Mouse (Mus musculus) stomach, embryonic 14.5 days (tissue): ENCODE results near the gene Gng10. TPM values are rescaled to one million over a fixed set of nuclear protein-coding genes. Genes with fewer than 3 reads are reported as not detected.

Experiments
- ATAC-seq: fragments of 200-750 bp; cut with Nextera tagmentation; 2 replicates; pipeline ENCODE4 v1.8.0; 2017; ENCODE audit warnings: low read depth, moderate TSS enrichment; ENCODE audit not compliant: insufficient number of reproducible peaks, insufficient read depth, low FRiP score
- H3K27ac ChIP-seq: fragments of 300-500 bp; sonication (generic); 2 replicates; pipeline ENCODE4 v1.5.1; 2014; ENCODE audit warnings: mild to moderate bottlenecking, low read length, moderate library complexity, mixed read lengths
- H3K27me3 ChIP-seq: fragments of 300-500 bp; sonication (generic); 2 replicates; pipeline ENCODE4 v1.6.1; 2014; ENCODE audit warnings: low read length, control low read depth, mixed read lengths; ENCODE audit not compliant: control insufficient read depth, insufficient read depth
- H3K36me3 ChIP-seq: fragments of 300-500 bp; sonication (generic); 2 replicates; pipeline ENCODE4 v1.6.1; 2014; ENCODE audit warnings: mild to moderate bottlenecking, control low read depth, low read length, moderate library complexity, mixed read lengths; ENCODE audit not compliant: control insufficient read depth, insufficient read depth
- H3K4me1 ChIP-seq: fragments of 300-500 bp; sonication (generic); 2 replicates; pipeline ENCODE4 v1.6.1; 2014; ENCODE audit warnings: low read length, control low read depth, mixed read lengths; ENCODE audit not compliant: control insufficient read depth, insufficient read depth
- H3K4me2 ChIP-seq: fragments of 300-500 bp; sonication (generic); replicated peaks from 2 replicates; pipeline ENCODE4 v1.6.1; 2014; ENCODE audit warnings: low read depth, low read length, control low read depth
- H3K4me3 ChIP-seq: fragments of 300-500 bp; sonication (generic); 2 replicates; pipeline ENCODE4 v1.5.1; 2014; ENCODE audit warnings: low read depth, low read length, control low read depth
- H3K9ac ChIP-seq: fragments of 300-500 bp; sonication (generic); replicated peaks from 2 replicates; pipeline ENCODE4 v1.6.1; 2014; ENCODE audit warnings: low read depth, mild to moderate bottlenecking, control low read depth, low read length, moderate library complexity, mixed read lengths
- H3K9me3 ChIP-seq: fragments of 300-500 bp; sonication (generic); 2 replicates; pipeline ENCODE4 v1.6.1; 2016; ENCODE audit warnings: low read depth, low read length, control low read depth; ENCODE audit not compliant: control insufficient read depth
- WGBS: fragments of 180-500 bp; shearing (Covaris S2); extraction: QIAGEN DNeasy Blood & Tissue Kit; methylation state at CpG from one replicate; pipeline ENCODE4 v1.1.7; 2014; 5-methylcytosine and 5-hydroxymethylcytosine counted together
- polyA plus RNA-seq: library from polyadenylated mRNA; unstranded; fragments of >200 nt; fragmentation: Nextera tagmentation; extraction: Ambion mirVana; gene quantifications from 2 replicates; pipeline ENCODE4 v1.2.1, GENCODE M21; 2014

The Gng10 gene
- polyA plus RNA-seq, 1 experiment from 2014 or later: 173 TPM

DNA sequence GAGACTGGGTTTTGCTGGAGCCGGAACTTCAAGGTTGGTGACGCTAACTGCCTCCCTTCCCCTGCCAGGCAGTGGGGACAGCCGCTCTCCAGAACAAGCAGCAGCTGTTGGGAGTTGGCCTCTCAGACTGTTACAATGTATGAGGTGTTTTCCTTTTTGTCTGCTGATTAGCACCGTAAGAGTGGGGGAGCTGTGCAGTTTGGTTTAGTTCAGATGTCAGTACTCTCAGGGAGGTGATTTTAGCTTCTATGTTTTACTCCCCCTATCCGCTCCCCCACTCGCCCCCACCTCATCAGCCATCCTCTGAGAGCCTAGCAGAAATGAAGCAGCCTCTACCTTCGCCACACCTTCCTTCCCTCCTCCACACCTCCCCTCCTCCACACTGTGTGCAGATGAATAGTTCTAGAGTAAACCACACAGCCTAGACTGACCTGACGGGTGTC, 39.6 kb upstream of the Gng10 start:
- Histone ChIP-seq H3K9ac (no peak overlapping the region), H3K36me3 (no peaks in the 10 kb centered on the region), H3K27ac (no peak overlapping the region), H3K4me1 (no peaks in the 10 kb centered on the region), H3K27me3 (no peaks in the 10 kb centered on the region), H3K9me3 (no peaks in the 10 kb centered on the region), H3K4me3 (no peak overlapping the region), H3K4me2 (0 out of 2 replicates have a peak overlapping the region, but pooled peaks have one; percentile 2)
- WGBS: 34% methylated on average over 8 of the region's 8 CpGs
- peak; percentile 73 for ATAC-seq

DNA sequence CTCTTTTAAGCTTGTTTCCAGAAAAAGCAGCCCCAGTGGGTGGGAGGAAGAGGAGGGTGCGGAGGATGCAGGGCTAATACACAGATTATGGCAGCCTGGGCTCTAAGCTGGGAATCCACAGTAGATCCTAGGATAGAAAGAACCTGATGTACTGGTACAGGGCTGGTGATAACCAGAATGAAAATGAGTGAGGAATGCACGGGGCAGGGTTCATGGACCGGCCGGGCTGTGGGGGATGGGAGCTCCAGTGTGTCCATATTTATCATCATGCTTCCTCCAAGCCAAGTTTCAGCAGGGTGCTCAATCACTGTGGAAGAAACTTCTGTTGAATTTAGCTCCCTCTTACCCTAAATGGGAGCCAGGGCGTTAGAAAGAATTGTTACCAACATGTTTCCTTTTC, 37.8 kb upstream of the Gng10 start:
- no peak overlapping the region for H3K27ac ChIP-seq
- no peak overlapping the region for H3K4me3 ChIP-seq
- H3K4me2 ChIP-seq: no peak overlapping the region
- H3K36me3 ChIP-seq: no peaks in the 10 kb centered on the region
- no peaks in the 10 kb centered on the region for H3K4me1 ChIP-seq
- 40% methylated on average over 5 of the region's 5 CpGs for WGBS
- H3K9me3 ChIP-seq: no peaks in the 10 kb centered on the region
- ATAC-seq: no peak
- no peak overlapping the region for H3K9ac ChIP-seq
- no peaks in the 10 kb centered on the region for H3K27me3 ChIP-seq

DNA sequence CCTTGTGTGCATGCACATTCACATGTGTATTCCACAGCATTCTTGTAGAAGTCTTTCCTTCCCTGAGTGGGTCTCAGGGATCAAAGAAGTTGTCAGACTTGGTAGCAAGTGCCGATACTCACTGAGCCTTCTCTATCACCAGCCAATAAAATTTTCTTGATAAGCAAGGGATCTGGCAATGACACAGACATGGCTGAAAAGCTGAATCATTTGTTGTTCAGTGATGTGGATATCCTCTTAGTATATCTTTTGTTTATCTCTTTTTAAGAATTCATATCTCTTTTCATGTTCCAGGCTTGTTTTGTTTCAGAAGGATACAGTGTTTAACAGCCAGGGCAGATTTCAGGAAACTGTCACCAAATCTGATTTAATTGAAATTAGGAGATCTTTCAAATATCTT, 36.2 kb upstream of the Gng10 start:
- no peaks in the 10 kb centered on the region for H3K27me3 ChIP-seq
- no peak overlapping the region for H3K9ac ChIP-seq
- ATAC-seq: no peak
- no peak overlapping the region for H3K4me3 ChIP-seq
- 81% methylated on average over 1 of the region's 1 CpGs for WGBS
- no peaks in the 10 kb centered on the region for H3K9me3 ChIP-seq
- no peaks in the 10 kb centered on the region for H3K4me1 ChIP-seq
- no peak overlapping the region for H3K4me2 ChIP-seq
- H3K27ac ChIP-seq: no peak overlapping the region
- no peaks in the 10 kb centered on the region for H3K36me3 ChIP-seq

DNA sequence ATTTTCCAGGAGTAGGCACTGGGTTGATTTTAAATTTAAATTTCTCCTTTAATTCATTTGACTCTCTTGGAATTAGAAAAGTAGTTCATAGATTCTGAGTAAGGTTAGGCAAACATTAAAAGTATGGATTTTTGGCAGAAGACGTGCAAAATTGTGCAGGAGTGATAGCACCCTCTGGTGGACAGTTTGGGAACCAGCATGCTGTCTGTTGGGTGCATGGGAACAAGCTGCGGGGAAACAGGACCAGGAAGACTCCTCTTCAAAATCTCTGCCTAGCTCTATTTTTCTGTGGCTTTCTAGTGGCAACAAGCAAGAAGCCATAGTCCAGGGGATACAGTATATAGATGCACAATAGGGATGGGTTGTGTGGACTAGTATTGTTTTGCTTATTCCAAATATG, 35.2 kb upstream of the Gng10 start:
- H3K9me3 ChIP-seq: no peaks in the 10 kb centered on the region
- H3K4me3 ChIP-seq: no peak overlapping the region
- H3K4me2 ChIP-seq: no peak overlapping the region
- WGBS: 6% methylated on average over 2 of the region's 2 CpGs
- no peak overlapping the region for H3K27ac ChIP-seq
- H3K27me3 ChIP-seq: no peaks in the 10 kb centered on the region
- peaks cover 7% of the 10 kb centered on the region for H3K4me1 ChIP-seq
- no peak for ATAC-seq
- H3K9ac ChIP-seq: no peak overlapping the region
- no peaks in the 10 kb centered on the region for H3K36me3 ChIP-seq

DNA sequence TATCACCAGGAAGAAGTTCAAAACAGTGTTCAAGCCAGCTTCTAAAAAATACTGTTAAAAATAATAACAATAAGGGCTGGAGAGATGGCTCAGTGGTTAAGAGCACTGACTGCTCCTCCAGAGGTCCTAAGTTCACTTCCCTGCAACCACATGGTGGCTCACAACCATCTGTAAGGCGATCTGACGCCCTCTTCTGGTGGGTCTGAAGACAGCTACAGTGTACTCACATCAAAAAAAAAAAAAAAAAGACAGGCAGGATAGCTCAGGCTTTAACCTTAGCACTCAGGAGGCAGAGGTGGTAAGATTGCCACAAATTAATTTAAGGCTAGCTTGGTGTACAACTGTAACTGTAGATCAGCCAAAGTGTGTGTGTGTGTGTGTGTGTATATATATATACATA, 34.3 kb upstream of the Gng10 start:
- Histone ChIP-seq H3K4me1 (peaks cover 15% of the 10 kb centered on the region), H3K27me3 (no peaks in the 10 kb centered on the region), H3K9me3 (no peaks in the 10 kb centered on the region), H3K36me3 (no peaks in the 10 kb centered on the region), H3K4me3 (no peak overlapping the region), H3K9ac (no peak overlapping the region), H3K27ac (no peak overlapping the region), H3K4me2 (no peak overlapping the region)
- ATAC-seq: no peak
- WGBS: 0% methylated on average over 2 of the region's 2 CpGs

DNA sequence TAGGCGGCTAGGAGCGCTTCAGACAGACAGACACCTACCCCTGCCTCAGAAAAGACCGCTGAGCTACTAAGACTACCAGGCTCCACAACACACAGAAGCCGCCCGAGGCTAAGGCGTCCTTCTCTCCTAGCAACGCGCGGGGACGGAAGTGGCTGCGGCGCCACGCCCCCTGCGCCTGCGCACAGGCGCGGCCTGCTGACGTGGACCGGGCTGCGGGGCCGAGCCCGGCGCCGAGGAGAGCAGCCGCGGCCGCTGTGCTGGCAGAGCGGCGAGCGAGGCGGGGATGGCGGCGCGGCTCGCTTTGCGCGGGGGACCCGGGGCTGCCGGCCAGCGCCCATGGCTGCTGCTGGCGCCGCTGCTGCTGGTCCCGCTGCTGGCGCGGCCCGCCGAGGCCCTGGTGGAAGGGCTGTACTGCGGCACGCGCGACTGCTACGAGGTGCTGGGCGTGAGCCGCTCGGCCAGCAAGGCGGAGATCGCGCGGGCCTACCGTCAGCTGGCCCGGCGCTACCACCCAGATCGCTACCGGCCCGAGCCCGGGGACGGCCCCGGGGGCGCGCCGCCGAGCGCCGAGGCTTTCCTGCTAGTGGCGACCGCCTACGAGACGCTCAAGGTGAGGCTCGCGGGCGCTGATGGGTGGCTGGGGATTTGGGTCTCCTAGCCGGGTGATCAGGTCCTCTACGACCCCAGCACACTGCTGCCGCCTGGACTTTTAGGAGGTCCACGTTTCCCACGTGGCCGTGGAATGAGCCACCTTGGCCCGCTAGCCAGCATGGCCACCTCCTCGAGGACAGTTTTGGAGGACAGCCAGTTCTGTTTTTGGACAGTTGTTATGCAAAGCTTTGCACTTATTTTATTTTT, 31.7 kb upstream of the Gng10 start, which contains the start of gene Gm20503:
Gene Gm20503 (plus strand): TSS at position 263 of the 858 bp plus-strand sequence.
- H3K4me1 ChIP-seq: peaks cover 15% of the 10 kb centered on the region
- H3K27me3 ChIP-seq: no peaks in the 10 kb centered on the region
- ATAC-seq: peak; percentile 98
- peak within 1 kb of the TSS; percentile 96 for H3K4me3 ChIP-seq
- peak within 1 kb of the TSS; percentile 82 for H3K4me2 ChIP-seq
- H3K27ac ChIP-seq: peak within 1 kb of the TSS; percentile 79
- no peaks in the 10 kb centered on the region for H3K9me3 ChIP-seq
- peak within 1 kb of the TSS; percentile 91 for H3K9ac ChIP-seq
- no peaks in the 10 kb centered on the region for H3K36me3 ChIP-seq
- WGBS: under 1% methylated on average over 79 of the region's 89 CpGs

DNA sequence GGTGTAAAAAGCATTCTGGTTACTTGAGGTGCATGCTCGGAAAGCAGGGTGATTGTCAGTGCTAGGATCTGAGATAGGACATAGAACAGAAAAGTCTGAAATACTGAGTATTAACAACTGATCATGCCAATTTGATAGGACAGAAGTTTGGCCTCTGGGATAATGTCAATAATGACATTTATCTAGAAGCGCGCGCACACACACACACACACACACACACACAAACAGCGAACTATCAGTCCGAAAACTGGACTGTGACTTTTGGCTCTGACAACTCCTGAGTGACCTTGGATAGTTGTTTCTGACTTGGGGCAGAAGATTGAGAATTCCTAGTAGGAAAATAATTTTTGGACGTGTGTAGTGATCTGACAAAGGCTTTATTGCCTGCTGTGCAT, 31.1 kb upstream of the Gng10 start:
- no peak for ATAC-seq
- no peaks in the 10 kb centered on the region for H3K36me3 ChIP-seq
- H3K4me3 ChIP-seq: peak overlapping the region; percentile 96
- H3K9ac ChIP-seq: peak overlapping the region; percentile 91
- no peaks in the 10 kb centered on the region for H3K9me3 ChIP-seq
- WGBS: 17% methylated on average over 7 of the region's 7 CpGs
- no peak overlapping the region; the same call in 1 of the 2 replicates for H3K27ac ChIP-seq
- H3K27me3 ChIP-seq: no peaks in the 10 kb centered on the region
- H3K4me2 ChIP-seq: peak overlapping the region; percentile 82
- H3K4me1 ChIP-seq: peaks cover 15% of the 10 kb centered on the region

DNA sequence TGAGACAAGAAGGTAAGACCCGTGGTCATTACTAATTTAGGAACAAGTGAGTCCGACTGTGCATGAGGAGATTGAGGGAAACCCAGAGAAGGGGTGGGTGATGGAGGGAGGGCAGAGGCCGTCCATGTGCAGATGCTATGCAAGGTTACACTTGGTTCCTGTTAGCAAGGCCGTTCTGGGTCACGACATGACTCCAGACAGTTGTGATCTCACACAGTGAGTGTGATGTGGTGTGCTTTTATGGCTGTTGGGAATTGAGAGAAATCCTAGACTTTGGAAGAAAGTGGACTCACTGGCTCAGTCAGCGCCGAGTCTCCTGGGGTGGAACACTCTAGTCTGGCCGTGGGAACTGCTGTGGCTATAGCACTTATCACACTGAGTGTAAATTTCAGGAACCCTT, 28.7 kb upstream of the Gng10 start:
- ATAC-seq: no peak
- Histone ChIP-seq H3K4me3 (no peak overlapping the region), H3K27ac (no peak overlapping the region), H3K9ac (no peak overlapping the region), H3K27me3 (no peaks in the 10 kb centered on the region), H3K4me2 (no peak overlapping the region), H3K4me1 (peaks cover 15% of the 10 kb centered on the region), H3K9me3 (no peaks in the 10 kb centered on the region), H3K36me3 (no peaks in the 10 kb centered on the region)
- WGBS: 68% methylated on average over 8 of the region's 8 CpGs
